Mouse (Mus musculus) skeletal muscle tissue, adult 2 months (tissue): ENCODE results near the gene Uso1.
A peak's percentile ranks its signal among the peaks of the same experiment; 100 is the strongest.

ENCODE experiments used
- DNase-seq: peaks from one replicate; pipeline ENCODE4 v3.0.0-alpha.2; 2012; ENCODE audit warnings: low read depth, low spot score

The Uso1 gene

GRCm38 (mm10) chr5:92239333-92240232, 101.8 kb downstream of the Uso1 start:
- DNase-seq: peak; percentile 24

GRCm38 (mm10) chr5:92240769-92241168, 103.0 kb downstream of the Uso1 start:
- DNase-seq: no peak

- no peak for DNase-seq
Measured at GRCm38 (mm10) chr5:92244900-92245299, 107.2 kb downstream of the Uso1 start.

GRCm38 (mm10) chr5:92245483-92245882, 107.7 kb downstream of the Uso1 start:
- DNase-seq: peak; percentile 8

- DNase-seq: no peak
Measured at GRCm38 (mm10) chr5:92248614-92249013, 110.9 kb downstream of the Uso1 start.

GRCm38 (mm10) chr5:92252031-92252430, 114.3 kb downstream of the Uso1 start:
- DNase-seq: no peak
